Mouse (Mus musculus) MEL (cell line): Measurements from ENCODE around the gene Xpo4. TPM values are rescaled to one million over a fixed set of nuclear protein-coding genes. Genes with fewer than 3 reads are reported as not detected.

Source experiments
- DNase-seq: peaks from one replicate; pipeline ENCODE4 v3.0.0; 2011; ENCODE audit warnings: low read depth, low spot score
- H3K27ac ChIP-seq: 2 replicates; pipeline ENCODE4 v1.5.1; 2012; ENCODE audit warnings: low read depth, mild to moderate bottlenecking, control low read depth, low read length, moderate library complexity; ENCODE audit not compliant: control insufficient read depth
- H3K27me3 ChIP-seq, 2 experiments: fragments of 150-350 bp in 1 of 2; sonication (generic) in 1 of 2; 2 replicates each; pipeline ENCODE4 v1.6.1; 2012; ENCODE audit warnings: low read length in 2 of 2, mild to moderate bottlenecking in 2 of 2, improper control_type of control experiment in 1 of 2, moderate library complexity in 1 of 2; ENCODE audit not compliant: insufficient read depth in 2 of 2, control insufficient read depth in 1 of 2
- H3K36me3 ChIP-seq, 2 experiments: 2 replicates each; pipeline ENCODE4 v1.6.1; 2012 to 2014; ENCODE audit warnings: low read length in 2 of 2, improper control_type of control experiment in 1 of 2, inconsistent platforms in 1 of 2, mild to moderate bottlenecking in 1 of 2; ENCODE audit not compliant: insufficient read depth in 2 of 2, control insufficient read depth in 1 of 2
- H3K4me1 ChIP-seq, 2 experiments: fragments of 150-350 bp in 1 of 2; sonication (generic) in 1 of 2; 2 replicates each; pipeline ENCODE4 v1.6.1; 2012; ENCODE audit warnings: low read length in 2 of 2, improper control_type of control experiment in 1 of 2, mild to moderate bottlenecking in 1 of 2; ENCODE audit not compliant: insufficient read depth in 2 of 2, control insufficient read depth in 1 of 2
- H3K4me3 ChIP-seq, 2 experiments: fragments of 150-350 bp in 1 of 2; sonication (generic) in 1 of 2; 2 replicates each; pipeline ENCODE4 v1.5.1; 2012; ENCODE audit warnings: low read depth in 2 of 2, low read length in 2 of 2, mild to moderate bottlenecking in 2 of 2, moderate library complexity in 2 of 2, control low read depth in 1 of 2, improper control_type of control experiment in 1 of 2; ENCODE audit not compliant: control insufficient read depth in 1 of 2, insufficient read depth in 1 of 2
- H3K79me2 ChIP-seq: 2 replicates; pipeline ENCODE4 v1.6.1; 2012; ENCODE audit warnings: mild to moderate bottlenecking, low read length, moderate library complexity; ENCODE audit not compliant: control insufficient read depth, poor library complexity, insufficient read depth
- H3K9ac ChIP-seq: 2 replicates; pipeline ENCODE4 v1.6.1; 2012; ENCODE audit warnings: low read depth, mild to moderate bottlenecking, control low read depth, low read length, moderate library complexity; ENCODE audit not compliant: control insufficient read depth, poor library complexity, severe bottlenecking
- H3K9me3 ChIP-seq: fragments of 150-350 bp; sonication (generic); replicated peaks from 2 replicates; pipeline ENCODE4 v1.6.1; 2012; ENCODE audit warnings: mild to moderate bottlenecking, low read length, improper control_type of control experiment, moderate library complexity; ENCODE audit not compliant: insufficient read depth
- BHLHE40 ChIP-seq: IDR thresholded peaks from 2 replicates; pipeline ENCODE4 v1.6.1; 2012; ENCODE audit warnings: low read depth, mild to moderate bottlenecking, inconsistent platforms, low read length, improper control_type of control experiment, borderline replicate concordance
- CHD2 ChIP-seq: IDR thresholded peaks from 2 replicates; pipeline ENCODE4 v1.6.1; 2011; ENCODE audit warnings: low read length, improper control_type of control experiment
- CTCF ChIP-seq, 3 experiments: IDR thresholded peaks in 2 of 3; conservative IDR thresholded peaks in 1 of 3; 2 replicates each; pipeline ENCODE4 v1.5.1; 2011 to 2012; ENCODE audit warnings: low read length in 3 of 3, low read depth in 2 of 3, mild to moderate bottlenecking in 2 of 3, improper control_type of control experiment in 1 of 3, inconsistent platforms in 1 of 3, mixed read lengths in 1 of 3, moderate library complexity in 1 of 3; ENCODE audit not compliant: control insufficient read depth in 1 of 3, insufficient read depth in 1 of 3, poor library complexity in 1 of 3, severe bottlenecking in 1 of 3
- ELF1 ChIP-seq: IDR thresholded peaks from 2 replicates; pipeline ENCODE4 v1.6.1; 2014; ENCODE audit warnings: low read depth, mild to moderate bottlenecking, inconsistent platforms, low read length, improper control_type of control experiment, moderate library complexity
- EP300 ChIP-seq, 2 experiments: IDR thresholded peaks; 2 replicates each; pipeline ENCODE4 v1.6.1; 2011; ENCODE audit warnings: improper control_type of control experiment in 2 of 2, low read length in 2 of 2, low read depth in 1 of 2, mild to moderate bottlenecking in 1 of 2
- GABPA ChIP-seq: IDR thresholded peaks from 2 replicates; pipeline ENCODE4 v1.6.1; 2012; ENCODE audit warnings: low read depth, mild to moderate bottlenecking, inconsistent platforms, low read length, improper control_type of control experiment, moderate library complexity
- GATA1 ChIP-seq: IDR thresholded peaks from 2 replicates; pipeline ENCODE4 v1.6.1; 2011; ENCODE audit warnings: low read depth, low read length, improper control_type of control experiment
- JUND ChIP-seq: IDR thresholded peaks from 2 replicates; pipeline ENCODE4 v1.6.1; 2011; ENCODE audit warnings: low read depth, mild to moderate bottlenecking, improper control_type of control experiment, low read length
- MAFK ChIP-seq: IDR thresholded peaks from 2 replicates; pipeline ENCODE4 v1.6.1; 2011; ENCODE audit warnings: low read depth, mild to moderate bottlenecking, low read length, improper control_type of control experiment, borderline replicate concordance
- MAX ChIP-seq: IDR thresholded peaks from 2 replicates; pipeline ENCODE4 v1.6.1; 2011; ENCODE audit warnings: low read length, improper control_type of control experiment
- MEF2A ChIP-seq: IDR thresholded peaks from 2 replicates; pipeline ENCODE4 v1.6.1; 2014; ENCODE audit warnings: low read depth, mild to moderate bottlenecking, inconsistent platforms, low read length, improper control_type of control experiment; ENCODE audit not compliant: poor library complexity, insufficient replicate concordance, severe bottlenecking; ENCODE audit errors: extremely low read depth
- MXI1 ChIP-seq: IDR thresholded peaks from 2 replicates; pipeline ENCODE4 v1.6.1; 2011; ENCODE audit warnings: mild to moderate bottlenecking, low read depth, low read length, improper control_type of control experiment
- MYC ChIP-seq: IDR thresholded peaks from 2 replicates; pipeline ENCODE4 v1.6.1; 2011; ENCODE audit warnings: low read depth, mild to moderate bottlenecking, low read length, improper control_type of control experiment, moderate library complexity
- NELFE ChIP-seq: IDR thresholded peaks from 2 replicates; pipeline ENCODE4 v1.6.1; 2011; ENCODE audit warnings: low read depth, low read length, improper control_type of control experiment
- POLR2A ChIP-seq, 2 experiments: IDR thresholded peaks; 2 replicates each; pipeline ENCODE4 v1.6.1; 2011 to 2012; ENCODE audit warnings: low read length in 2 of 2, mild to moderate bottlenecking in 2 of 2, control low read depth in 1 of 2, improper control_type of control experiment in 1 of 2, low read depth in 1 of 2, moderate library complexity in 1 of 2; ENCODE audit not compliant: control insufficient read depth in 1 of 2, insufficient read depth in 1 of 2, poor library complexity in 1 of 2
- RCOR1 ChIP-seq: IDR thresholded peaks from 2 replicates; pipeline ENCODE4 v1.6.1; 2012; ENCODE audit warnings: low read depth, mild to moderate bottlenecking, inconsistent platforms, low read length, improper control_type of control experiment
- SMC3 ChIP-seq: IDR thresholded peaks from 2 replicates; pipeline ENCODE4 v1.6.1; 2011; ENCODE audit warnings: low read depth, low read length, improper control_type of control experiment
- TBP ChIP-seq: IDR thresholded peaks from 2 replicates; pipeline ENCODE4 v1.8.0; 2011; ENCODE audit warnings: low read depth, low read length, improper control_type of control experiment
- TCF12 ChIP-seq: IDR thresholded peaks from 2 replicates; pipeline ENCODE4 v1.6.1; 2014; ENCODE audit warnings: low read depth, mild to moderate bottlenecking, inconsistent platforms, low read length, improper control_type of control experiment, moderate library complexity
- polyA plus RNA-seq, 2 experiments: library from polyadenylated mRNA; stranded (reverse) in 1 of 2; unstranded in 1 of 2; fragments of >175 nt in 1 of 2; fragments of >200 nt in 1 of 2; gene quantifications; 2 replicates each; pipeline versions ENCODE4 v1.2.1 to v1.2.4; 2012; ENCODE audit warnings: low replicate concordance in 2 of 2, low read depth in 1 of 2; ENCODE audit not compliant: insufficient read length in 2 of 2, insufficient read depth in 1 of 2, missing spikeins in 1 of 2
- total RNA-seq: library from RNA; depleted of rRNA; stranded (reverse); fragments of 300-350 nt; gene quantifications from 2 replicates; pipeline ENCODE4 v1.2.3, GENCODE M21; 2012

The Xpo4 gene
- total and polyA plus RNA-seq, 3 experiments: 32.3 to 46.5 TPM; not detected in 1

- TF ChIP-seq JUND: no peak
- TF ChIP-seq MAX: peak; percentile 52; the same call in 1 of the 2 replicates
- no peak for TF ChIP-seq BHLHE40
- no peak for TF ChIP-seq MEF2A
Measured at GRCm38 (mm10) chr14:57571155-57572133, 93.8 kb downstream of the Xpo4 start, which contains the start of gene Eef1akmt1 (continued).

DNA sequence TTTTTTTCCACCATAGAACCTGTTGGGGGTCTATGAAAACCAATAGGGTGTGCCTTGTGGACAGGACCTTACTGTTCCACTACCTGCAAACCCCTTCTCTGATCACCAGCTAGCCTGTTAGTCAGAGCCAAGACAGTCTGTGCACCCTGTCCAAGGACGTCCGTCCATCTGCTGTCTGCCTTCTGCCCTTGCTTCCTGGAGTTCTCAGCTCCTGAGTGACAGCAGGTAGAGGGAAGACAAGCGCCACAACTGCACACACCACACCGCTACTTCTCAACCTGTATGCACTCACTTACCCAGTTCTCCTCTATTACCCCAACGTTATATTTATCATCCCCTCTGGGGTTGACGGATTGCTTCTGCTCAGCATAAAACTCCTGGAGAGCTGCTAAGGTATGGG is 99.6 kb downstream of the Xpo4 start:
- TF ChIP-seq CHD2: no peak
- TF ChIP-seq MXI1: no peak
- no peak for TF ChIP-seq GABPA
- TF ChIP-seq ELF1: no peak
- TF ChIP-seq SMC3: no peak
- no peak for TF ChIP-seq NELFE
- no peak for TF ChIP-seq TCF12
- TF ChIP-seq MYC: no peak
- no peak for TF ChIP-seq POLR2A (IDR thresholded peaks at IDR 0.05; ENCODE audit: control insufficient read depth in 1 of 2, insufficient read depth in 1 of 2, low read depth in 1 of 2, low read length in 2 of 2, poor library complexity in 1 of 2)
- TF ChIP-seq TBP: no peak
- no peak for TF ChIP-seq CTCF (IDR thresholded peaks at IDR 0.05 in 2 of 3, conservative IDR thresholded peaks at IDR 0.05 in 1 of 3; ENCODE audit: control insufficient read depth in 1 of 3, insufficient read depth in 1 of 3, low read depth in 2 of 3, low read length in 3 of 3, poor library complexity in 1 of 3, severe bottlenecking in 1 of 3)
- no peak overlapping the region for H3K9ac ChIP-seq
- H3K36me3 ChIP-seq: no peaks in the 10 kb centered on the region; a peak in 2 of 4 replicates
- H3K4me1 ChIP-seq: peaks cover 2 to 3% of the 10 kb centered on the region in 2 experiments; a peak in 1 of 4 replicates
- no peaks in the 10 kb centered on the region for H3K27me3 ChIP-seq
- H3K9me3 ChIP-seq: no peaks in the 10 kb centered on the region
- no peak for DNase-seq
- H3K79me2 ChIP-seq: no peaks in the 10 kb centered on the region
- H3K4me3 ChIP-seq: no peak overlapping the region
- no peak overlapping the region for H3K27ac ChIP-seq

DNA sequence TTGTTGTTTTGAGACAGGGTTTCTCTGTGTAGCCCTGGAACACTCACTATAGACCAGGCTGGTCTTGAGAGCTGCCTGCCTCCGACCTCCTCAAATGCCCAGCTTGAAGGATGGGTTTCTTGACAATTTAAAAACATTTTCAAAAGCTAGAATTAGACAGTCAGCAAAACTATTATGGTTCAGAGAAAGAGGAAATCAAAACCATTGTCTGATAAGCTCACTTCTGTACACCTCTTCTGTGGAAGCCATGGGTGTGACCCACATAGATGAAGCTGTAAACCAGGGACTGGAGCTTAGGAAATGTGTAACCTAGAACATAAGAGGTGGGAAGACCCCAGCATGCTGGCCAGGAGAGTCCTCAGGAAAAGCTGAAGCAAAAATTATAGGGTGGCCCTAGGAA is 108.3 kb downstream of the Xpo4 start:
- no peak for TF ChIP-seq TBP
- TF ChIP-seq GATA1: peak; percentile 53; the same call in 1 of the 2 replicates
- TF ChIP-seq MAFK: peak; percentile 70; the same call in 1 of the 2 replicates
- peak; percentile 39; the same call in 1 of the 2 replicates for TF ChIP-seq RCOR1
- TF ChIP-seq MEF2A: no peak
- peak in 1 of 2 experiments; percentile 22; a peak in 1 of 4 replicates for TF ChIP-seq EP300 (IDR thresholded peaks at IDR 0.05; ENCODE audit: low read depth in 1 of 2, low read length in 2 of 2)
- Histone ChIP-seq H3K4me1 (no peaks in the 10 kb centered on the region), H3K27ac (no peak overlapping the region), H3K27me3 (no peaks in the 10 kb centered on the region), H3K79me2 (no peaks in the 10 kb centered on the region), H3K9ac (no peak overlapping the region), H3K9me3 (no peaks in the 10 kb centered on the region), H3K4me3 (no peak overlapping the region), H3K36me3 (peaks cover 0 to 5% of the 10 kb centered on the region in 2 experiments; a peak in 2 of 4 replicates)
- peak; percentile 42 for DNase-seq
